Mouse (Mus musculus) intestine, embryonic 14.5 days (tissue): ENCODE results near the gene Nkx2-5. TPM values are rescaled to one million over a fixed set of nuclear protein-coding genes. Genes with fewer than 3 reads are reported as not detected.

Source experiments
- ATAC-seq: fragments of 200-750 bp; cut with Nextera tagmentation; replicated peaks from 2 replicates; pipeline ENCODE4 v1.8.0; 2017; ENCODE audit warnings: low read depth, moderate number of reproducible peaks, moderate TSS enrichment, moderate library complexity; ENCODE audit not compliant: low FRiP score, low TSS enrichment
- DNase-seq: peaks from one replicate; pipeline ENCODE4 v3.0.0-alpha.2; 2018; ENCODE audit warnings: low spot score
- H3K27ac ChIP-seq: fragments of 300-500 bp; sonication (generic); 2 replicates; pipeline ENCODE4 v1.5.1; 2014; ENCODE audit warnings: low read depth, mild to moderate bottlenecking, control low read depth
- H3K27me3 ChIP-seq: fragments of 300-500 bp; sonication (generic); replicated peaks from 2 replicates; pipeline ENCODE4 v1.6.1; 2014; ENCODE audit warnings: low read length, control low read depth; ENCODE audit not compliant: control insufficient read depth, insufficient read depth
- H3K36me3 ChIP-seq: fragments of 300-500 bp; sonication (generic); 2 replicates; pipeline ENCODE4 v1.6.1; 2014; ENCODE audit warnings: low read length, control low read depth; ENCODE audit not compliant: control insufficient read depth, insufficient read depth
- H3K4me1 ChIP-seq: fragments of 300-500 bp; sonication (generic); replicated peaks from 2 replicates; pipeline ENCODE4 v1.6.1; 2014; ENCODE audit warnings: low read length, control low read depth, mixed read lengths; ENCODE audit not compliant: control insufficient read depth, insufficient read depth
- H3K4me2 ChIP-seq: fragments of 300-500 bp; sonication (generic); 2 replicates; pipeline ENCODE4 v1.6.1; 2014; ENCODE audit warnings: low read length
- H3K4me3 ChIP-seq: fragments of 300-500 bp; sonication (generic); 2 replicates; pipeline ENCODE4 v1.5.1; 2014; ENCODE audit warnings: low read depth, low read length, control low read depth, mixed read lengths
- H3K9ac ChIP-seq: fragments of 300-500 bp; sonication (generic); 2 replicates; pipeline ENCODE4 v1.6.1; 2014; ENCODE audit warnings: mild to moderate bottlenecking, low read length
- H3K9me3 ChIP-seq: fragments of 300-500 bp; sonication (generic); 2 replicates; pipeline ENCODE4 v1.6.1; 2016; ENCODE audit warnings: low read length, control low read depth; ENCODE audit not compliant: control insufficient read depth
- WGBS: fragments of 180-500 bp; shearing (Covaris S2); extraction: QIAGEN DNeasy Blood & Tissue Kit; methylation state at CpG from one replicate; pipeline ENCODE4 v1.1.7; 2014; 5-methylcytosine and 5-hydroxymethylcytosine counted together
- polyA plus RNA-seq: library from polyadenylated mRNA; unstranded; fragments of >200 nt; fragmentation: Nextera tagmentation; extraction: Ambion mirVana; gene quantifications from 2 replicates; pipeline ENCODE4 v1.2.1, GENCODE M21; 2014

Nkx2-5 gene
- polyA plus RNA-seq, 1 experiment from 2014 or later: 0.11 TPM

- Histone ChIP-seq H3K9ac (no peak overlapping the region), H3K4me3 (no peak overlapping the region), H3K9me3 (no peaks in the 10 kb centered on the region), H3K36me3 (peaks cover 61% of the 10 kb centered on the region), H3K27ac (no peak overlapping the region), H3K4me1 (no peaks in the 10 kb centered on the region), H3K4me2 (no peak overlapping the region), H3K27me3 (no peaks in the 10 kb centered on the region)
- ATAC-seq: no peak
- DNase-seq: no peak
- 80% methylated on average over 7 of the region's 7 CpGs for WGBS
Measured at GRCm38 (mm10) chr17:26791580-26791979, 53.2 kb downstream of the Nkx2-5 start.

GRCm38 (mm10) chr17:26790269-26791214, 54.3 kb downstream of the Nkx2-5 start:
- ATAC-seq (no peak), DNase-seq (no peak)
- no peak overlapping the region for H3K27ac ChIP-seq
- H3K36me3 ChIP-seq: peaks cover 66% of the 10 kb centered on the region
- 87% methylated on average over 11 of the region's 11 CpGs for WGBS
- no peaks in the 10 kb centered on the region for H3K9me3 ChIP-seq
- H3K4me1 ChIP-seq: no peaks in the 10 kb centered on the region
- no peak overlapping the region for H3K4me2 ChIP-seq
- H3K4me3 ChIP-seq: no peak overlapping the region
- H3K9ac ChIP-seq: no peak overlapping the region
- H3K27me3 ChIP-seq: no peaks in the 10 kb centered on the region

- no peaks in the 10 kb centered on the region for H3K4me1 ChIP-seq
- peaks cover 75% of the 10 kb centered on the region for H3K36me3 ChIP-seq
- H3K9ac ChIP-seq: no peak overlapping the region
- H3K27ac ChIP-seq: no peak overlapping the region
- H3K4me2 ChIP-seq: no peak overlapping the region
- H3K9me3 ChIP-seq: no peaks in the 10 kb centered on the region
- no peak overlapping the region for H3K4me3 ChIP-seq
- DNase-seq (no peak), ATAC-seq (no peak)
- no peaks in the 10 kb centered on the region for H3K27me3 ChIP-seq
- WGBS: 94% methylated on average over 8 of the region's 8 CpGs
Measured at GRCm38 (mm10) chr17:26789460-26790268, 55.1 kb downstream of the Nkx2-5 start.

- H3K27me3 ChIP-seq: no peaks in the 10 kb centered on the region
- ATAC-seq (no peak), DNase-seq (no peak)
- H3K4me2 ChIP-seq: no peak overlapping the region
- no peaks in the 10 kb centered on the region for H3K9me3 ChIP-seq
- no peak overlapping the region for H3K27ac ChIP-seq
- no peak overlapping the region for H3K4me3 ChIP-seq
- H3K4me1 ChIP-seq: no peaks in the 10 kb centered on the region
- H3K36me3 ChIP-seq: peaks cover 81% of the 10 kb centered on the region
- no peak overlapping the region for H3K9ac ChIP-seq
- WGBS: 91% methylated on average over 8 of the region's 8 CpGs
Measured at GRCm38 (mm10) chr17:26788986-26789385, 55.8 kb downstream of the Nkx2-5 start.

Other genes starting within 250 kb of the Nkx2-5 start
- gene Atp6v0e, start 181.8 kb downstream of the Nkx2-5 start, polyA plus RNA-seq: 216 and 217 TPM in 2 replicates
- 8.1 and 8.5 TPM in 2 replicates for gene Crebrf, start 129.4 kb downstream of the Nkx2-5 start, polyA plus RNA-seq
- 44.3 and 51.2 TPM in 2 replicates for gene Bnip1, start 63.9 kb downstream of the Nkx2-5 start, polyA plus RNA-seq
- gene Kifc5b, start 72.1 kb upstream of the Nkx2-5 start, polyA plus RNA-seq: 5.2 and 8.1 TPM in 2 replicates
- 6.0 and 6.4 TPM in 2 replicates for gene Phf1, start 88.0 kb upstream of the Nkx2-5 start, polyA plus RNA-seq
- gene Cuta, start 94.6 kb upstream of the Nkx2-5 start, polyA plus RNA-seq: 195 and 197 TPM in 2 replicates
- gene Syngap1, start 96.2 kb upstream of the Nkx2-5 start, polyA plus RNA-seq: 2.2 and 2.4 TPM in 2 replicates
- gene Zbtb9, start 128.2 kb upstream of the Nkx2-5 start, polyA plus RNA-seq: 9.8 and 12.8 TPM in 2 replicates
- gene Bak1, start 184.0 kb upstream of the Nkx2-5 start, polyA plus RNA-seq: 10.1 and 11.2 TPM in 2 replicates
- gene Itpr3, start 212.3 kb upstream of the Nkx2-5 start, polyA plus RNA-seq: 14.2 and 16.5 TPM in 2 replicates